Mouse (Mus musculus) embryonic facial prominence, embryonic 13.5 days (tissue): ENCODE data around the gene Pycr1. TPM values are rescaled to one million over a fixed set of nuclear protein-coding genes. Genes with fewer than 3 reads are reported as not detected.

Source experiments
- ATAC-seq: fragments of 200-750 bp; cut with Nextera tagmentation; 2 replicates; pipeline ENCODE4 v1.8.0; 2017; ENCODE audit warnings: low read depth; ENCODE audit not compliant: insufficient number of reproducible peaks, insufficient read depth, low FRiP score, low TSS enrichment
- H3K27ac ChIP-seq: fragments of 300-500 bp; sonication (generic); 2 replicates; pipeline ENCODE4 v1.5.1; 2015; ENCODE audit warnings: moderate library complexity, mild to moderate bottlenecking, inconsistent platforms
- H3K27me3 ChIP-seq: fragments of 300-500 bp; sonication (generic); 2 replicates; pipeline ENCODE4 v1.6.1; 2015; ENCODE audit warnings: mild to moderate bottlenecking, inconsistent platforms
- H3K36me3 ChIP-seq: fragments of 300-500 bp; sonication (generic); 2 replicates; pipeline ENCODE4 v1.6.1; 2015; ENCODE audit warnings: mild to moderate bottlenecking, inconsistent platforms
- H3K4me1 ChIP-seq: fragments of 300-500 bp; sonication (generic); 2 replicates; pipeline ENCODE4 v1.6.1; 2015; ENCODE audit warnings: inconsistent platforms
- H3K4me2 ChIP-seq: fragments of 300-500 bp; sonication (generic); 2 replicates; pipeline ENCODE4 v1.6.1; 2015; ENCODE audit warnings: moderate library complexity, mild to moderate bottlenecking, inconsistent platforms
- H3K4me3 ChIP-seq: fragments of 300-500 bp; sonication (generic); 2 replicates; pipeline ENCODE4 v1.5.1; 2015; ENCODE audit warnings: mild to moderate bottlenecking, inconsistent platforms
- H3K9ac ChIP-seq: fragments of 300-500 bp; sonication (generic); 2 replicates; pipeline ENCODE4 v1.6.1; 2015; ENCODE audit warnings: mild to moderate bottlenecking, inconsistent platforms
- H3K9me3 ChIP-seq: fragments of 300-500 bp; sonication (generic); 2 replicates; pipeline ENCODE4 v1.6.1; 2016; ENCODE audit warnings: inconsistent platforms
- WGBS: fragments of 180-500 bp; shearing (Covaris S2); methylation state at CpG from one replicate; pipeline ENCODE4 v1.1.7; 2015; ENCODE audit warnings: mixed read lengths; 5-methylcytosine and 5-hydroxymethylcytosine counted together
- polyA plus RNA-seq: library from polyadenylated mRNA; unstranded; fragments of >200 nt; fragmentation: Nextera tagmentation; extraction: Ambion mirVana; gene quantifications from 2 replicates; pipeline ENCODE4 v1.2.1, GENCODE M21; 2015

The Pycr1 gene
- polyA plus RNA-seq, 1 experiment from 2014 or later, result 34.9 TPM

DNA sequence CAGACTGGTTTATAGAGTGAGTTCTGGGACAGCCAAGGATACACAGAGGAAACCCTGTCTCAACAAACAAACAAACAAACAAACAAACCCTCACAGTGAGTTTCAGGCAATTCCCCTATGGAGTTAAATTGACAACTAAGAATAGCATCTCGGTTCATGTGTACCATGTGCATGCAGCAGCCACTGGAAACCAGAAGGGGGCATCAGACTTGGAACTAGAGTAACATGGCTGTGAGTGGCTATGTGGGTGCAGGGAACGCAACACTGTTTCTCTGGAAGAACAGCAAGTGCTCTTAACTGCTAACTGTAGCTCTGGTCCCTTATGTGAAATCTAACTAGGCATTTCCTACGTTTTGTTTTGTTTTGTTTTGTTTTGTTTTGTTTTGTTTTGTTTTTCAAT, 8.3 kb upstream of the Pycr1 start:
- H3K36me3 ChIP-seq, result no peaks in the 10 kb centered on the region
- H3K27me3 ChIP-seq, result peaks cover 42% of the 10 kb centered on the region
- no peaks in the 10 kb centered on the region for H3K9me3 ChIP-seq
- H3K27ac ChIP-seq, result no peak overlapping the region
- H3K4me1 ChIP-seq, result peaks cover 7% of the 10 kb centered on the region
- no peak for ATAC-seq
- no peak overlapping the region for H3K4me2 ChIP-seq
- WGBS, result 63% methylated on average over 3 of the region's 3 CpGs
- H3K4me3 ChIP-seq, result no peak overlapping the region
- no peak overlapping the region for H3K9ac ChIP-seq

GRCm38 (mm10) chr11:120648001-120648476, 4.5 kb upstream of the Pycr1 start, which contains the start of gene Myadml2:
Myadml2 (minus strand) TSS chr11:120648158.
- 8% methylated on average over 13 of the region's 13 CpGs for WGBS
- Histone ChIP-seq H3K9ac (0 out of 2 replicates have a peak within 1 kb of the TSS, but pooled peaks have one; percentile 27), H3K9me3 (no peaks in the 10 kb centered on the region), H3K4me2 (peak within 1 kb of the TSS; percentile 30), H3K36me3 (no peaks in the 10 kb centered on the region), H3K4me3 (no peak within 1 kb of the TSS), H3K27ac (no peak within 1 kb of the TSS), H3K4me1 (peaks cover 16% of the 10 kb centered on the region), H3K27me3 (peaks cover 20% of the 10 kb centered on the region)
- no peak for ATAC-seq

GRCm38 (mm10) chr11:120647047-120647830, 3.7 kb upstream of the Pycr1 start:
- WGBS, result 77% methylated on average over 35 of the region's 35 CpGs
- no peak overlapping the region for H3K4me2 ChIP-seq
- H3K27ac ChIP-seq, result no peak overlapping the region
- H3K36me3 ChIP-seq, result no peaks in the 10 kb centered on the region
- no peak for ATAC-seq
- H3K9me3 ChIP-seq, result no peaks in the 10 kb centered on the region
- peaks cover 20% of the 10 kb centered on the region for H3K27me3 ChIP-seq
- 0 out of 2 replicates have a peak overlapping the region, but pooled peaks have one; percentile 27 for H3K9ac ChIP-seq
- H3K4me1 ChIP-seq, result peaks cover 24% of the 10 kb centered on the region
- H3K4me3 ChIP-seq, result no peak overlapping the region

GRCm38 (mm10) chr11:120642939-120643600, 499 bp downstream of the Pycr1 start:
- Histone ChIP-seq H3K36me3 (no peaks in the 10 kb centered on the region), H3K27ac (peak overlapping the region; percentile 78), H3K9ac (peak overlapping the region; percentile 80), H3K4me1 (peaks cover 24% of the 10 kb centered on the region), H3K4me2 (peak overlapping the region; percentile 94), H3K9me3 (no peaks in the 10 kb centered on the region), H3K27me3 (peaks cover 15% of the 10 kb centered on the region), H3K4me3 (peak overlapping the region; percentile 52)
- ATAC-seq, result no peak
- WGBS, result 1% methylated on average over 18 of the region's 18 CpGs

- Histone ChIP-seq H3K4me3 (no peak overlapping the region), H3K9ac (peak overlapping the region; percentile 80), H3K4me2 (peak overlapping the region; percentile 94; the same call in 1 of the 2 replicates), H3K36me3 (no peaks in the 10 kb centered on the region), H3K27me3 (peaks cover 3% of the 10 kb centered on the region; the same call in 1 of the 2 replicates), H3K4me1 (peaks cover 19% of the 10 kb centered on the region), H3K27ac (no peak overlapping the region), H3K9me3 (no peaks in the 10 kb centered on the region)
- no peak for ATAC-seq
- WGBS, result 85% methylated on average over 8 of the region's 8 CpGs
These were observed 1.7 kb downstream of the Pycr1 start for GRCm38 (mm10) chr11:120641869-120642268.

DNA sequence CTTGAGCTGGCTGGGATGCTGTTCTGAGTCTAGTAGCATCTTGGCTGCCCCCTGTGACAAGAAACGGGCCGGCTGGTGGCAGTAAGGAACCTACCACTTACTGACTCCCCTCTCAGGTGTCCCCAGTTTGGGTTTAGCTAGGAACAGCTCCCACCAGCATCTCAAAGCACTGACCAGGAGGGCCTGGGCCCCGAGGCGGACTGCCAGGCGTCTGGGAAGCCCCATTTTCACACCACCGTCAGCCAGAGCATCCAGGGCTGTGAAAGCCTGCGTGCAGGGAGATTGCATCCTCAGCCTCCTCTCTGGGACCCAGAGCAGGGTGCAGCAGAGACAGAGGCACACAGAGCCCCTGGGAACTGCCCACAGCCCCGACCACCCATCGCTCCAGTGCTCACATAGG, 2.3 kb downstream of the Pycr1 start:
- no peak for ATAC-seq
- H3K4me3 ChIP-seq, result no peak overlapping the region
- no peak overlapping the region for H3K4me2 ChIP-seq
- H3K9ac ChIP-seq, result peak overlapping the region; percentile 8; the same call in 1 of the 2 replicates
- 68% methylated on average over 9 of the region's 9 CpGs for WGBS
- H3K36me3 ChIP-seq, result no peaks in the 10 kb centered on the region
- no peak overlapping the region for H3K27ac ChIP-seq
- no peaks in the 10 kb centered on the region for H3K9me3 ChIP-seq
- H3K27me3 ChIP-seq, result no peaks in the 10 kb centered on the region
- H3K4me1 ChIP-seq, result peaks cover 19% of the 10 kb centered on the region

GRCm38 (mm10) chr11:120634810-120635209, 8.8 kb downstream of the Pycr1 start:
- Histone ChIP-seq H3K4me2 (no peak overlapping the region), H3K9ac (no peak overlapping the region), H3K9me3 (no peaks in the 10 kb centered on the region), H3K36me3 (peaks cover under 1% of the 10 kb centered on the region; the same call in 1 of the 2 replicates), H3K4me3 (no peak overlapping the region), H3K27me3 (no peaks in the 10 kb centered on the region), H3K4me1 (peaks cover 26% of the 10 kb centered on the region), H3K27ac (no peak overlapping the region)
- 80% methylated on average over 5 of the region's 5 CpGs for WGBS
- ATAC-seq, result no peak

GRCm38 (mm10) chr11:120633520-120634343, 9.8 kb downstream of the Pycr1 start, which contains the start of gene Mafg:
Mafg (minus strand) TSS chr11:120633600.
- peaks cover 28% of the 10 kb centered on the region for H3K4me1 ChIP-seq
- peaks cover 11% of the 10 kb centered on the region for H3K36me3 ChIP-seq
- H3K27ac ChIP-seq, result peak within 1 kb of the TSS; percentile 86
- 11% methylated on average over 58 of the region's 58 CpGs for WGBS
- ATAC-seq, result peak; percentile 86
- peak within 1 kb of the TSS; percentile 76 for H3K4me2 ChIP-seq
- H3K27me3 ChIP-seq, result no peaks in the 10 kb centered on the region
- no peaks in the 10 kb centered on the region for H3K9me3 ChIP-seq
- peak within 1 kb of the TSS; percentile 97 for H3K4me3 ChIP-seq
- H3K9ac ChIP-seq, result peak within 1 kb of the TSS; percentile 94

DNA sequence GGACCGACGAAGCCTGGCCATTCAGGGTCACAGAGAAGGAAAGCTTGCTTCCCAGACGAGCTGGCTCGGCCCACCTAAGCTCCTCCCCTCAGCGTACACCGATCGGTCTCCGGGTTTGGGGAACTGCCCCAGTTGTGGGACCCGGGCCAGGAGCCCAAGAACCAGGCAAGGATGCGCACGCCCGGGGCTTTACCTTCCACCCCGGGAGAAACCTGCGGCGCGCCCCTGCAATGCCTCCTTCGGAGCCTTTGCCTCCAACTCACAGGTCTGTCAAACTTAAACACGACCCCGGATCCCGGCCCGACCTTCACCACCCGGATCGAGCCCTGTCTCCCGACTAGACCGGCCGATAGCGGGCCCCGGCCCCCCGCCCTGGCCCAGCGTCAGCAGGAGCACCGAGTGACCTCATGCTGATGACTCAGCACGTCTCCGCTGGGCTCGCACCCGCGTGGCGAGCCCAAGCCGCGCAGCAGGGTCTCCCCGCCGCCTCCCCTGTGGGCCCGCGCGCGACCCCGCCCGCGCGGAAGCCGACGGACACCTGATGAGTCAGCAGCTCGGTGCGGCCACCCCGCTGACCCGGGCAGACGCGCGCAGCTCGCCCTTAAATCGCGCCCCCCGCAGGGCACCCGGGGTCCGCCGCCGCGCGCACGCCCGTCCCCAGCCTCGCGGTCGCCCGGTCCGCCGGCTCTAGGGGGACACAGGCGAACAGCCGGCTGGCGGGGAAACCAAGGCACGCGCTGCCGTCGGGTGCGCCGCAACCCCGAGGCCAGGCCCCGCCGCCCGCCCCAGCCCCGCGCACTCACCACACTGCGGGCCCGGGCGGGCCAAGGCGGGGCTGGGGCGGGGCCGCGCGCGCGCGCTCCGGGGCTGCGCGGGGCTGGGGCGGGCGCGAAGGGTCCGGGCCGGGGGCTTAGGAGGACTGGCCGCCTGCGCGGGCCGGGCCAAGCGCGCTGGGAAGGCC, 10.7 kb downstream of the Pycr1 start:
- Histone ChIP-seq H3K4me3 (peak overlapping the region; percentile 97), H3K9ac (peak overlapping the region; percentile 94), H3K36me3 (peaks cover 15% of the 10 kb centered on the region), H3K27me3 (no peaks in the 10 kb centered on the region), H3K27ac (peak overlapping the region; percentile 86), H3K4me2 (peak overlapping the region; percentile 76), H3K9me3 (no peaks in the 10 kb centered on the region), H3K4me1 (peaks cover 28% of the 10 kb centered on the region)
- ATAC-seq, result peak; percentile 81
- under 1% methylated on average over 95 of the region's 116 CpGs for WGBS

DNA sequence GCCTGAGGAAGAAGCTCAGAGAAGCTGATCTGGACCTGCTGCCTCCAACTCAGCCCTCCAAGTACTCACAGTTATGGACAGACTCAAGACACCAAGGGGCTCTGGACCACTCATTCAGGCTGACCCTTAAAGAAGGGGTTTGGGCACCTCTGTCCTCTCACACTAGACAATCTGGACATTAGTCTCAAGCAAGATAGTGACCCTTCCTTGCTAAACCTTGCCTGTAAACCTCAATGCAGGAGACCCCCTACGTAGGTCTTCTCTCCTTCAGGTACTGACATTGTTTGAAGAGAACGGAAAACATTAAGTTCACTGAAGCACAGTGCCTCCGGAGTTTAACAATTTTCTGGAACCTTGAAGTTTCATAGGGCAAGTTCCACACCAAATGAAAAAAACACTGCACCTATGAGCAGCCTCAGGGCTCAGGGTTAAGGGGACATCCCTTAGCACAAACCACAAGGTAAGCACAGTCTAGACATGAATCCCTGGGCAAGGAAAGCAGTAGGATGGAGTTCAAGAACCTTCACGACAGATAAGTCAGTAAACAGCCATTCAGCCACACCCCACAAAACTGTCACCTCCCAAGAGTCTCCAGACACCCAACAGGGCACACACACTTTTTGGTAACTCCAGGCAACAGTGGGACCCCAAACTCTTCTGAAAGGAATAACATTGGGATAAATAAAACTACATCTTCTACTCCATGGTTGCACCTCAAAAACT, 11.7 kb downstream of the Pycr1 start:
- ATAC-seq, result no peak
- peak overlapping the region; percentile 86; the same call in 1 of the 2 replicates for H3K27ac ChIP-seq

More for the DNA sequence above, 11.7 kb downstream of the Pycr1 start:
- WGBS, result 59% methylated on average over 4 of the region's 4 CpGs
- peaks cover 28% of the 10 kb centered on the region for H3K4me1 ChIP-seq
- peaks cover 25% of the 10 kb centered on the region for H3K36me3 ChIP-seq
- H3K4me3 ChIP-seq, result peak overlapping the region; percentile 97
- no peaks in the 10 kb centered on the region for H3K9me3 ChIP-seq
- H3K4me2 ChIP-seq, result peak overlapping the region; percentile 76
- H3K9ac ChIP-seq, result peak overlapping the region; percentile 94
- no peaks in the 10 kb centered on the region for H3K27me3 ChIP-seq
